Mouse (Mus musculus) bone marrow macrophage, adult 2 months (primary cell): ENCODE results near the gene Hsf2.

Source experiments
- CTCF ChIP-seq: IDR thresholded peaks from 2 replicates; pipeline ENCODE4 v1.5.1; 2012; ENCODE audit warnings: low read depth, mild to moderate bottlenecking, low read length, moderate library complexity
- POLR2A ChIP-seq: IDR thresholded peaks from 2 replicates; pipeline ENCODE4 v1.6.1; 2012; ENCODE audit warnings: mild to moderate bottlenecking, low read depth, low read length, borderline replicate concordance

- no peak for TF ChIP-seq POLR2A
- no peak for TF ChIP-seq CTCF
Measured at GRCm38 (mm10) chr10:57549631-57550030, 63.4 kb downstream of the Hsf2 start.
